ENCODE assay signal across 13 mouse cellular contexts in genomic region chr14:12337998-12338809, GRCm38 (mm10). TPM values are rescaled to one million over a fixed set of nuclear protein-coding genes. Genes with fewer than 3 reads are reported as not detected.
DNase-seq lines count a peak whose midpoint lies in the region; ATAC-seq lines count a peak whose summit lies in the region.
"Had no signal": no experiment of that assay in that cellular context is flagged by ENCODE, and none has a peak within 500 bp of the region (broad histone marks: within the 10 kb centered on the region; RNA-seq: fewer than 3 reads in every experiment).

No protein-coding gene starts in this region.

- peak; percentile 46; the same call in 1 of the 2 replicates for ATAC-seq in embryonic facial prominence, embryonic 14.5 days (ENCODE audit: low read depth)
- peak; percentile 51; the same call in 1 of the 2 replicates for ATAC-seq in hindbrain, embryonic 16.5 days
- peak; percentile 59; the same call in 1 of the 2 replicates for ATAC-seq in neural tube, embryonic 13.5 days (ENCODE audit: low read depth)
- ATAC-seq in heart, embryonic 12.5 days (ENCODE audit: insufficient number of reproducible peaks, low FRiP score), result no peak

- H3K36me3 ChIP-seq in heart, embryonic 10.5 days, result no peaks in the 10 kb centered on the region
- no peaks in the 10 kb centered on the region for H3K36me3 ChIP-seq in embryonic facial prominence, embryonic 14.5 days (ENCODE audit: control insufficient read depth, insufficient read depth, low read length)
- no peaks in the 10 kb centered on the region for H3K36me3 ChIP-seq in hindbrain, embryonic 16.5 days (ENCODE audit: control insufficient read depth, insufficient read depth, low read length)
- H3K36me3 ChIP-seq in neural tube, embryonic 13.5 days, result no peaks in the 10 kb centered on the region
- H3K36me3 ChIP-seq in heart, embryonic 12.5 days, result no peaks in the 10 kb centered on the region
- H3K36me3 ChIP-seq: embryonic facial prominence, embryonic 12.5 days; stomach, embryonic 15.5 days had no signal

- no peak overlapping the region for H3K9ac ChIP-seq in embryonic facial prominence, embryonic 14.5 days (ENCODE audit: low read depth, low read length)
- no peak overlapping the region for H3K9ac ChIP-seq in hindbrain, embryonic 16.5 days (ENCODE audit: low read depth, low read length)
- no peak overlapping the region for H3K9ac ChIP-seq in neural tube, embryonic 13.5 days
- no peak overlapping the region for H3K9ac ChIP-seq in heart, embryonic 12.5 days
- H3K9ac ChIP-seq: embryonic facial prominence, embryonic 12.5 days; stomach, embryonic 15.5 days had no signal

- no peak overlapping the region for H3K27ac ChIP-seq in heart, embryonic 10.5 days
- no peak overlapping the region for H3K27ac ChIP-seq in embryonic facial prominence, embryonic 14.5 days (replicated peaks; ENCODE audit: low read depth, low read length)
- no peak overlapping the region for H3K27ac ChIP-seq in hindbrain, embryonic 16.5 days (ENCODE audit: low read depth, low read length)
- no peak overlapping the region for H3K27ac ChIP-seq in neural tube, embryonic 13.5 days (replicated peaks)
- no peak overlapping the region for H3K27ac ChIP-seq in heart, embryonic 12.5 days (ENCODE audit: poor library complexity, severe bottlenecking)
- H3K27ac ChIP-seq: embryonic facial prominence, embryonic 12.5 days; stomach, embryonic 15.5 days had no signal

- intact Hi-C loops in heart, postnatal 36 days (cut with DNase I), result no loop called here

- H3K4me3 ChIP-seq in heart, embryonic 10.5 days, result no peak overlapping the region
- H3K4me3 ChIP-seq in embryonic facial prominence, embryonic 14.5 days (ENCODE audit: low read depth, low read length), result no peak overlapping the region
- H3K4me3 ChIP-seq in hindbrain, embryonic 16.5 days (ENCODE audit: low read length), result no peak overlapping the region
- no peak overlapping the region for H3K4me3 ChIP-seq in neural tube, embryonic 13.5 days
- no peak overlapping the region for H3K4me3 ChIP-seq in heart, embryonic 12.5 days
- H3K4me3 ChIP-seq: embryonic facial prominence, embryonic 12.5 days; stomach, embryonic 15.5 days had no signal

- H3K4me1 ChIP-seq in heart, embryonic 10.5 days, result peaks cover 12% of the 10 kb centered on the region; the same call in 1 of the 2 replicates
- H3K4me1 ChIP-seq in embryonic facial prominence, embryonic 14.5 days (ENCODE audit: control insufficient read depth, insufficient read depth, low read length), result no peaks in the 10 kb centered on the region
- no peaks in the 10 kb centered on the region for H3K4me1 ChIP-seq in hindbrain, embryonic 16.5 days (ENCODE audit: control insufficient read depth, insufficient read depth, low read depth, low read length)
- H3K4me1 ChIP-seq in neural tube, embryonic 13.5 days (replicated peaks), result peaks cover 17% of the 10 kb centered on the region
- peaks cover 13% of the 10 kb centered on the region for H3K4me1 ChIP-seq in heart, embryonic 12.5 days (replicated peaks)

- H3K4me2 ChIP-seq in embryonic facial prominence, embryonic 14.5 days (ENCODE audit: low read depth, low read length), result no peak overlapping the region
- peak overlapping the region; percentile 11 for H3K4me2 ChIP-seq in hindbrain, embryonic 16.5 days (ENCODE audit: low read length)
- H3K4me2 ChIP-seq in neural tube, embryonic 13.5 days, result no peak overlapping the region
- no peak overlapping the region for H3K4me2 ChIP-seq in heart, embryonic 12.5 days
- H3K4me2 ChIP-seq: embryonic facial prominence, embryonic 12.5 days; stomach, embryonic 15.5 days had no signal

- peaks cover 98% of the 10 kb centered on the region for H3K27me3 ChIP-seq in heart, embryonic 10.5 days (ENCODE audit: insufficient read depth, poor library complexity, severe bottlenecking)
- H3K27me3 ChIP-seq in embryonic facial prominence, embryonic 14.5 days (replicated peaks; ENCODE audit: control insufficient read depth, insufficient read depth, low read length), result peaks cover 92% of the 10 kb centered on the region
- H3K27me3 ChIP-seq in hindbrain, embryonic 16.5 days (replicated peaks; ENCODE audit: control insufficient read depth, insufficient read depth, low read length), result peaks cover 53% of the 10 kb centered on the region
- peaks cover 99% of the 10 kb centered on the region for H3K27me3 ChIP-seq in neural tube, embryonic 13.5 days
- peaks cover 85% of the 10 kb centered on the region for H3K27me3 ChIP-seq in heart, embryonic 12.5 days (replicated peaks)

- H3K9me3 ChIP-seq in heart, embryonic 10.5 days, result no peaks in the 10 kb centered on the region
- no peaks in the 10 kb centered on the region for H3K9me3 ChIP-seq in embryonic facial prominence, embryonic 14.5 days (ENCODE audit: control insufficient read depth, low read length)
- H3K9me3 ChIP-seq in hindbrain, embryonic 16.5 days (ENCODE audit: control insufficient read depth, low read length), result no peaks in the 10 kb centered on the region
- H3K9me3 ChIP-seq in neural tube, embryonic 13.5 days, result no peaks in the 10 kb centered on the region
- H3K9me3 ChIP-seq in heart, embryonic 12.5 days (replicated peaks), result no peaks in the 10 kb centered on the region
- H3K9me3 ChIP-seq: embryonic facial prominence, embryonic 12.5 days; stomach, embryonic 15.5 days had no signal

- DNase-seq in heart, embryonic 10.5 days (ENCODE audit: low spot score), result peak; percentile 57
- DNase-seq in heart, postnatal 36 days, result no peak
- peak; percentile 55 for DNase-seq in embryonic facial prominence, embryonic 14.5 days (ENCODE audit: low spot score)
- DNase-seq in spleen, postnatal 4 days (ENCODE audit: low spot score in 2 of 2), result no peak
- no peak for DNase-seq in lung, postnatal 14 days
- DNase-seq: gastrocnemius, postnatal 36 days had no signal

- WGBS in heart, embryonic 10.5 days, result 3% methylated on average over 16 of the region's 16 CpGs
- WGBS in embryonic facial prominence, embryonic 14.5 days, result 4% methylated on average over 16 of the region's 16 CpGs
- under 1% methylated on average over 16 of the region's 16 CpGs for WGBS in hindbrain, embryonic 16.5 days
- WGBS in neural tube, embryonic 13.5 days, result under 1% methylated on average over 16 of the region's 16 CpGs
- 3% methylated on average over 16 of the region's 16 CpGs for WGBS in heart, embryonic 12.5 days

RNA-seq across cellular contexts. Expression of gene Fezf2, which starts 9.8 kb away (rescaled TPM):
- not detected in 2 replicates for polyA plus RNA-seq in heart, embryonic 10.5 days (2016; fragmentation: Nextera tagmentation; extraction: Ambion mirVana)
- total RNA-seq in heart, postnatal 36 days (2021), result not detected
- 0.51 TPM in 1 of 2 replicates, not detected in the other for polyA plus RNA-seq in embryonic facial prominence, embryonic 14.5 days (2014; fragmentation: Nextera tagmentation; extraction: Ambion mirVana)
- polyA plus RNA-seq in hindbrain, embryonic 16.5 days (2015; fragmentation: Nextera tagmentation; extraction: Ambion mirVana), result 0.06 and 2.3 TPM in 2 replicates
- 0.59 TPM in 1 of 2 replicates, not detected in the other for polyA plus RNA-seq in neural tube, embryonic 13.5 days (2015; fragmentation: Nextera tagmentation; extraction: Ambion mirVana)
- polyA plus RNA-seq in heart, embryonic 12.5 days (2016; fragmentation: Nextera tagmentation; extraction: Ambion mirVana), result 0.18 TPM in 1 of 2 replicates, not detected in the other
- total RNA-seq: gastrocnemius, postnatal 36 days; liver, adult 2 months; megakaryocyte progenitor cell, adult 5-6 weeks had no signal
- polyA plus RNA-seq: liver, adult 2 months; stomach, embryonic 15.5 days had no signal

RNA-seq across cellular contexts. Expression of gene 3830406C13Rik, which starts 54.2 kb away (rescaled TPM):
- polyA plus RNA-seq in heart, embryonic 10.5 days (2016; fragmentation: Nextera tagmentation; extraction: Ambion mirVana), result 20.5 and 21.9 TPM in 2 replicates
- total RNA-seq in heart, postnatal 36 days (2021), result 10 to 100 TPM; 18.8 to 20.5 TPM
- polyA plus RNA-seq in embryonic facial prominence, embryonic 14.5 days (2014; fragmentation: Nextera tagmentation; extraction: Ambion mirVana), result 42.7 and 48.7 TPM in 2 replicates
- 39.1 and 42.3 TPM in 2 replicates for polyA plus RNA-seq in hindbrain, embryonic 16.5 days (2015; fragmentation: Nextera tagmentation; extraction: Ambion mirVana)
- 32.6 and 36.0 TPM in 2 replicates for polyA plus RNA-seq in neural tube, embryonic 13.5 days (2015; fragmentation: Nextera tagmentation; extraction: Ambion mirVana)
- polyA plus RNA-seq in heart, embryonic 12.5 days (2016; fragmentation: Nextera tagmentation; extraction: Ambion mirVana), result 22.3 and 29.3 TPM in 2 replicates

RNA-seq across cellular contexts. Expression of gene Gm49355, which starts 54.4 kb away (rescaled TPM):
- 0.14 and 0.20 TPM in 2 replicates for polyA plus RNA-seq in heart, embryonic 10.5 days (2016; fragmentation: Nextera tagmentation; extraction: Ambion mirVana)
- total RNA-seq in heart, postnatal 36 days (2021), result not detected
- polyA plus RNA-seq in embryonic facial prominence, embryonic 14.5 days (2014; fragmentation: Nextera tagmentation; extraction: Ambion mirVana), result not detected in 2 replicates
- 0.19 and 0.27 TPM in 2 replicates for polyA plus RNA-seq in hindbrain, embryonic 16.5 days (2015; fragmentation: Nextera tagmentation; extraction: Ambion mirVana)
- 0.15 TPM in 1 of 2 replicates, not detected in the other for polyA plus RNA-seq in neural tube, embryonic 13.5 days (2015; fragmentation: Nextera tagmentation; extraction: Ambion mirVana)
- polyA plus RNA-seq in heart, embryonic 12.5 days (2016; fragmentation: Nextera tagmentation; extraction: Ambion mirVana), result 0.14 and 0.18 TPM in 2 replicates
- polyA plus RNA-seq: liver, adult 2 months had no signal

Comparison
In these comparisons a context has a peak if more than half of its experiments do, and no peak if none do; other contexts are left out.
1. DNase-seq: peak in heart, embryonic 10.5 days (single experiment) and embryonic facial prominence, embryonic 14.5 days (single experiment); none in heart, postnatal 36 days (0 of 2), spleen, postnatal 4 days (0 of 2) and lung, postnatal 14 days (single experiment).